Mouse (Mus musculus) heart, adult 8-10 months (tissue): ENCODE results near the gene Dhx38. TPM values are rescaled to one million over a fixed set of nuclear protein-coding genes. Genes with fewer than 3 reads are reported as not detected.

Experiments
- DNase-seq: peaks from one replicate; pipeline ENCODE4 v3.0.0; 2022; ENCODE audit warnings: low spot score
- total RNA-seq, 4 experiments: library from RNA; stranded (reverse); gene quantifications; 2 replicates each; pipeline ENCODE4 v1.2.4; 2022

Gene Dhx38
- total RNA-seq, 4 experiments from 2014 or later: 11.5 to 12.3 (median 11.8) TPM

DNA sequence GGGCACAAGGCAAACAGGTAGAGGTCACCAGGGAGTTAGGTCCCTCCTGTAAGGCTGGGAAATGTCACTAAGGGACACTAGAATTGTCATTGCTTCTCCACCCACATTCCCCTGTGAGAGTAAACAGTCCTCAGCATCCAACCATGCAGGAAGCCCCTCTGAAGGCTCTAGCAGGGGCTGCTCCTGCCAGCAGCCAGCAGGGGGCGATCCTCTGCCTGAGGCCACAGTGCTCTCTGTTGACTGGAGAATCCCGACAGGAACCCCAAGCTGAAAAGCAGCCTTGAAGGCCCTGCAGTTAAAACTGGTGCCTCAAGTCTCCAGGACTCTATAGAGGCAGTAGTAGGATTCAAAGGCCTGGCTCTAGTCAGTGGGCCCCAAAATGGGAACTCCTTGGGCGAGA is 14.0 kb downstream of the Dhx38 start:
- DNase-seq: no peak

DNA sequence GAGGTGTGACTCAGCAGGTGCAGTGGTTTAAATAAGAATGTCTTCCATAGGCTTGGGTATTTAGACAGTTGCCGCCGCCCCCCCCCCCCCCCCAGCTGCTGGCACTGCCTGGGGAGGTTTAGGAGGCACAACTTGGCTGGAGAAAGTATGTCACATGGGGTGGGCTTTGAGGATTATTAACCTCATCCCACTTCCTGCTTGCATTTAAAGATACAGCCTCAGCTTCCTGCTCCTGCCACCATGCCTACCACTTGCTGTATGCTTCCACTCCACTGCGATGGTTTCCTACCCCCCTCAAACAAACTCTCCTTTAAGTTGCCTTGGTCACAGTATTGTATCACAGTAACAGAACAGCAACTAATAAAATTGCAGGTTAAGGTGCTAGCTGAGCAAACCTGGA is 21.6 kb downstream of the Dhx38 start:
- DNase-seq: no peak

DNA sequence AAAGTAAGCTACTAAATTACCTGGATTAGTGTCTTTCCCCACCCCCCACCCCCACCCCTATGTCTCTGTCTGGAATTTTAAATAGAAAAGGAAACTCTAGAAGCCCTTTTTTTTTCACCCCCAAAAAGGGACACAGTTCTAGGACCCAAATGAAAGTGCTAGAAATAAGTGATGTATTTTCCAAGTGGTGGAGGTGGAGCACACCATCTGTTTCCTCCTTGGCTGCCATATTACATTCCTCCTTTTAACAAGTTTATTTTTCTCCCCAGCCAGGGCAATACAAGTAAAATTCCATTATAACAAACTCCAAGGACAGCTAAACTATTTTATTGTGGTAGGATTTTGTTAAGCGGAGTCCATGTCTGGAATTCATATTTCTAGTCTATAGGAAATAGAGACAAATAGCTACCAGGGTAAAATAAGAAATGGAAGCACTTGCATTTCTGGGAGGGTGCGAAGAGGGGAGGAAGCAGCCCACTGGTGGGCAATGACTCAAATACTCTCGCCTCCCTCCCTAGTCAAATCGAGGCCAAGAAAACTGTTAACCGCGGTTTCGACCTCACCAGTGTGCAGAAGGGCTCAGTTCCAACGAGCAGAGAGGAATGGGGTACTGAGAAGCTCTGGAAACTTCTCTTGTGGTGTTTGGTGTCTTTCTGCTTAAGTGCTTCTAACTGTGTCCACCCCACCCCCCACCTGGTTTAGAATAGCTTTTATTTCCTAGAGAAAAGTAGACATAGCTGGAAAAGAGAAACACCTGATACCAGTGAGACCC is 22.7 kb downstream of the Dhx38 start:
- DNase-seq: no peak

DNA sequence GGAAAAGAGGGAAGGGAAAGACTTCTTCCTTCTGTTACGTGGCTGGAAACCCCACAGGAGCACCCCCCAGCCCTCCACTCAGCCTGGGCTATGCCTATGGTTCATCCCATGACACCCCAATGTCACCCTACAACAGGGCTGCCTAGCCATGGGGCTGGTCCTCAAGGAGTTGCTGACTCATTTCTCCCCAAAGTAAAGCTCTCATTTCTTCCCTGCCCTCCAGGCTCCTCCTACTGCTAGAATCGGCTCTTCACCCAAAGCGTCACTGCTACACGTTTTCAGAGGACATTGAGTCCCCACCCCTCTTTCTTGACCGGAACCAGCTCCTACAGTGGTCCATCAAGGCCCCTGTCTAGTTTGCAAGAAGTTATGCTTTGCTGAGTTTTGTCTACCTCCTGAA is 23.5 kb downstream of the Dhx38 start:
- no peak for DNase-seq

GRCm38 (mm10) chr8:109536703-109537102 is 29.0 kb downstream of the Dhx38 start:
- peak; percentile 42 for DNase-seq

- DNase-seq: peak; percentile 21
Measured at GRCm38 (mm10) chr8:109535140-109535990, 30.3 kb downstream of the Dhx38 start.

DNA sequence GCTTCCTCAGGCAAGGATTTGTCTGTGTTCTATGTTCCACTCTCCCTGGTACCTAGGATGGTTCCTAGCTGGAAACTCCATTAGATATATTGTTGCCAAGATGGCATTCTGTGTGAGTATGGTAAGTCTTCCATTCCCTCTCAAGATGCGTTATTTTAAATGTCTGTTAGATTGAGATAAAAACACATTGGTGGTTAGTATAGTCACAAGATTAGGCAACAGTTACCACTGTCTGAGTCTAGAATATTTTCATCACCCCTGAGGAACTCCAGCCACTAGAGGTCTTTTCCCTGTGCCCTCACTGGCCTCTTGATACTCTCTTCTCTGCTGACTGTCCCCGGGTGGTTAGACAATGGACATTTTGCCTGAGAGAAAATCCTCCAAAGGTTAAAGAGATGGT is 41.7 kb downstream of the Dhx38 start:
- no peak for DNase-seq

DNA sequence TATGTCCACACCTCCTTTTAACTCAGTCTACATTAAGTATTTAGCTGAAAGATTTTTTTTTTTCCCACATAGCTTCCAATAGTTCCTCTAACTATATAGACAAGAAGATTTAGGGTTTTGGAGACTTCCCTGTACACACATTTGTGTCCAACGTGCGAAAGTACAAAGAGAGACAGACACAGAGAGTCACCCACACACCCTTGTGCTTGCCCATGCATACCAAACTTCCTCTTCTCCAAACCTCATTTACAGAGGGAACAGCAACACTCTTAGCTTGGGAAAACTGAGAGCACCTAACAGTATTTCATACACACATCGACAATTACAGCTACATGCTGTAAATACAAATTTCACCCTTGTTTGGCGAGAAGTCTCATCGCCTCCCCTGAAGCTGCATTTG is 60.1 kb downstream of the Dhx38 start:
- DNase-seq: no peak

- no peak for DNase-seq
Measured at GRCm38 (mm10) chr8:109503566-109503965, 62.1 kb downstream of the Dhx38 start.

GRCm38 (mm10) chr8:109499009-109499717 is 66.5 kb downstream of the Dhx38 start:
- no peak for DNase-seq

Other genes starting within 250 kb of the Dhx38 start
- gene Pmfbp1, start 71.8 kb downstream of the Dhx38 start, total RNA-seq: not detected
- 1 to 10 TPM; 5.3 to 7.1 (median 5.5) TPM for gene Txnl4b, start within 50 bp of the Dhx38 start, total RNA-seq
- 10 to 100 TPM in 1 of 4 experiments, 1 to 10 TPM in 3; 2.3 to 12.6 (median 5.1) TPM for gene Hp, start 13.3 kb upstream of the Dhx38 start, total RNA-seq
- 10 to 100 TPM; 15.1 to 22.1 (median 18.0) TPM for gene Dhodh, start 42.8 kb upstream of the Dhx38 start, total RNA-seq
- gene Pkd1l3, start 48.7 kb upstream of the Dhx38 start, total RNA-seq: under 1 TPM in 2 of 4 experiments, not detected in 2; 0.16 to 0.35 TPM
- gene Ist1, start 127.4 kb upstream of the Dhx38 start, total RNA-seq: 10 to 100 TPM; 33.9 to 41.2 (median 36.1) TPM
- 1 to 10 TPM; 4.8 to 7.4 (median 6.3) TPM for gene Zfp821, start 139.7 kb upstream of the Dhx38 start, total RNA-seq
- gene Atxn1l, start 171.9 kb upstream of the Dhx38 start, total RNA-seq: 10 to 100 TPM; 17.9 to 21.0 (median 20.1) TPM
- gene Ap1g1, start 212.7 kb upstream of the Dhx38 start, total RNA-seq: 10 to 100 TPM; 30.2 to 37.5 (median 35.7) TPM